Mouse (Mus musculus) liver, postnatal 0 days (tissue): ENCODE data around the gene Rap1a.

Experiments
- CTCF ChIP-seq: sonication (generic); IDR thresholded peaks from 2 replicates; pipeline ENCODE4 v1.5.1; 2016; ENCODE audit warnings: antibody characterized with exemption, low read depth
- EP300 ChIP-seq: IDR thresholded peaks from 2 replicates; pipeline ENCODE4 v1.6.1; 2016; ENCODE audit warnings: antibody characterized with exemption, low read depth, mild to moderate bottlenecking

DNA sequence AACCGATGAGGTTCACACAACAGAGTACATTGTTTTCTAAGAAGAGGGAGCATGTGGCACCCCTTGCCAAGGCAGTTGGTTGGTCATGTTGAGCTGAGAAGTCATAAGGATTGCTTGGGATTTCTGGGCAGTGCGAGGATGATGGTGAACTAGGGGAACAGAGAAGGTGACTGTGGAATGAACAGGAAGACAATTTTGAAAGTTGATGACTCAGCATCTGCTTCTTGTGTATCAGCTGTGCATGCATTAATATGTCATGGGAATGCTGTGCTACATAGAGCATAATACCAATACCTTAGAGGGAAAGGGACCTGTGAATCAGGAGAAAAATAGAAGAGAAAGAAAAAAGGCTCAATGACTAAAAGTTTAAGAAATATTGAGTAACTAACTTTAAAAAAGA, 10.0 kb upstream of the Rap1a start:
- TF ChIP-seq CTCF (no peak), EP300 (no peak)
